Mouse (Mus musculus) B cell, adult 2 months (primary cell): ENCODE data around the gene Gsx1.

Source experiments
- DNase-seq, 2 experiments: peaks; one replicate each; pipeline ENCODE4 v3.0.0; 2022

The Gsx1 gene

DNA sequence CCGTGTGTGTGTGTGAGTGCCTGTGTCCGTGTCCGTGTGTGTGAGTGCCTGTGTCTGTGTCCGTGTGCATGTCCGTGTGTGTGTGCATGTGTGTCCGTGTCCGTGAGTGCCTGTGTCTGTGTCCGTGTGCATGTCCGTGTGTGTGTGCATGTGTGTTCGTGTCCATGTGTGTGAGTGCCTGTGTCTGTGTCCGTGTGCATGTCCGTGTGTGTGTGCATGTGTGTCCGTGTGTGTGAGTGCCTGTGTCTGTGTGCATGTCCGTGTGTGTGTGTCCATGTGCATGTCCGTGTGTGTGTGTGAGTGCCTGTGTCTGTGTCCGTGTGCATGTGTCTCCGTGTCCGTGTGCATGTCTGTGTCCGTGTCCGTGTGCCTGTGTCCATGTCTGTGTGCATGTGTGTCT is 19.4 kb downstream of the Gsx1 start:
- DNase-seq = no peak

- no peak for DNase-seq
Observed at GRCm38 (mm10) chr5:147208471-147208870, 20.0 kb downstream of the Gsx1 start.

- DNase-seq = peak; percentile 89 to 90
Observed at GRCm38 (mm10) chr5:147227354-147228112, 39.0 kb downstream of the Gsx1 start.

DNA sequence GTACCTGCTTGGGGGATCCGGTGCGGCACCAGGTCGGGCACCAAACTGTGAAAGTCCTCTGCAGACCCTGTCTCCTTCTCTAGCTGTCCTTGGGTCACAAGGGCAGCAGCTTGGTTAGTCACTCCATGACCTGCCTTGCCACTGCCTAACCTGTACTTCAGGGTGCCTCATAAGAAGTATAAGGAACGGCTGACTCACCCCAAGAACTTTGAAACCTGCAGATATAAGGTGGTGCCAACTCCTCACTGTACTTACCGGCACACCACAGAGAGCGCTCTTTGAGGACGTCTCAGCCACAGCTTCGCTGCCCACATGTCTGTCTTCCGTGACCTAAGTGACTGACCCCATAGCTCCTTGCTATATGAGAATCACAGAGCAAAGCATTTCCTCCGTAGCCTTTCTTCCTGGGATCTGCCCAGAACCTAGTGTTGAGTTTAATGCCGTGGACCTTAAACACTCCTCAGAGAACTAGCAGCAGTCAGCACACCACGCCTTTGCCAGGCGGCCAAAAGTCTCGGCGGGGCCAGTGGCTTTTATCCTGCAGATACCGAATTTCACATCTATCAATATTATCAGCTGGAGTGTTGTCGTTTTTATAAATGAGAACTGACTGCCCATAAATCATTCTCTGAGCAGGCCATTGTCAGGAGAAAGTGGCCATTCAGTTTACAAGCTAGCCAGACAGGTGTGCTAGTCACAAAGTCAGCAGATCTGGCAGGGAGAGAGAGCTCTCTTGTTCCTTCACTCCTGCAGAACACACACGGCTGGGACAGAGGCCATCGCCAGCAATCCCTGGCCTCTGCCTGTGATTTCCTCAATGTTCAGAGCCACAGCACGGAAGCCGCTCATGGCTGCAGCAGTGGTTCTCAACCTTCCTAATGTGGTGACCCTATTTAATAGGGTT is 47.2 kb downstream of the Gsx1 start:
- no peak for DNase-seq
